ENCODE assay signal across 29 mouse cellular contexts in genomic region chrX:103719618-103720185, GRCm38 (mm10).
DNase-seq lines count a peak whose midpoint lies in the region; ATAC-seq and TF ChIP-seq lines count a peak whose summit lies in the region.
"Had no signal": no experiment of that assay in that cellular context is flagged by ENCODE, and none has a peak within 500 bp of the region (broad histone marks: within the 10 kb centered on the region; RNA-seq: fewer than 3 reads in every experiment).

No protein-coding gene starts in this region.

- no peak for TF ChIP-seq CTCF in kidney, postnatal 0 days (IDR thresholded peaks at IDR 0.05; ENCODE audit: low read depth)
- TF ChIP-seq CTCF in lung, postnatal 0 days (IDR thresholded peaks at IDR 0.05), result no peak

- peak; percentile 45; the same call in 1 of the 2 replicates for TF ChIP-seq EP300 in lung, postnatal 0 days (IDR thresholded peaks at IDR 0.05)

- H3K27me3 ChIP-seq in forebrain, embryonic 10.5 days (ENCODE audit: poor library complexity, severe bottlenecking), result peaks cover 99% of the 10 kb centered on the region
- H3K27me3 ChIP-seq in forebrain, embryonic 15.5 days, result peaks cover 9% of the 10 kb centered on the region
- no peaks in the 10 kb centered on the region for H3K27me3 ChIP-seq in kidney, postnatal 0 days (ENCODE audit: insufficient read depth, low read length)
- peaks cover 3% of the 10 kb centered on the region; the same call in 1 of the 2 replicates for H3K27me3 ChIP-seq in kidney, embryonic 14.5 days (ENCODE audit: control insufficient read depth, insufficient read depth, low read length)
- H3K27me3 ChIP-seq in lung, postnatal 0 days (replicated peaks; ENCODE audit: insufficient read depth, low read length), result no peaks in the 10 kb centered on the region
- H3K27me3 ChIP-seq: CH12.LX had no signal

- no peaks in the 10 kb centered on the region for H3K36me3 ChIP-seq in forebrain, embryonic 10.5 days (replicated peaks)
- no peaks in the 10 kb centered on the region for H3K36me3 ChIP-seq in forebrain, embryonic 15.5 days
- H3K36me3 ChIP-seq in kidney, postnatal 0 days (ENCODE audit: insufficient read depth, low read length), result no peaks in the 10 kb centered on the region
- H3K36me3 ChIP-seq in kidney, embryonic 14.5 days (ENCODE audit: control insufficient read depth, insufficient read depth, low read length), result no peaks in the 10 kb centered on the region
- no peaks in the 10 kb centered on the region for H3K36me3 ChIP-seq in lung, postnatal 0 days (ENCODE audit: insufficient read depth, low read length)
- H3K36me3 ChIP-seq: heart, embryonic 13.5 days; liver, embryonic 13.5 days; midbrain, embryonic 12.5 days; neural tube, embryonic 12.5 days had no signal

- WGBS in forebrain, embryonic 10.5 days, result 41% methylated on average over 12 of the region's 12 CpGs
- WGBS in forebrain, embryonic 15.5 days, result 30% methylated on average over 12 of the region's 12 CpGs
- WGBS in kidney, postnatal 0 days, result 51% methylated on average over 12 of the region's 12 CpGs
- 63% methylated on average over 12 of the region's 12 CpGs for WGBS in kidney, embryonic 14.5 days
- WGBS in lung, postnatal 0 days, result 46% methylated on average over 12 of the region's 12 CpGs

- no peak for DNase-seq in forebrain, embryonic 10.5 days (ENCODE audit: extremely low spot score, low spot score)
- DNase-seq in kidney, postnatal 0 days (ENCODE audit: low spot score), result peak; percentile 6
- DNase-seq in lung, postnatal 0 days (ENCODE audit: low spot score), result peak; percentile 65
- no peak for DNase-seq in lung, postnatal 4 days
- no peak for DNase-seq in cerebellum, adult 8-10 months
- DNase-seq in ovary, adult 18-20 months (ENCODE audit: low spot score), result no peak
- DNase-seq: adrenal gland, adult 2 months; adrenal gland, postnatal 36 days; cerebellum, adult 18-20 months; cerebellum, postnatal 14 days; forebrain, postnatal 0 days; heart, postnatal 10 days; left cerebral cortex, postnatal 4 days; liver, embryonic 13.5 days; lung, adult 2 months; lung, postnatal 36 days; thymus, adult 2 months; thymus, postnatal 36 days had no signal

- H3K4me2 ChIP-seq in forebrain, embryonic 15.5 days (replicated peaks), result no peak overlapping the region
- no peak overlapping the region for H3K4me2 ChIP-seq in kidney, postnatal 0 days (ENCODE audit: low read length)
- H3K4me2 ChIP-seq in kidney, embryonic 14.5 days (replicated peaks; ENCODE audit: low read depth, low read length), result no peak overlapping the region
- no peak overlapping the region for H3K4me2 ChIP-seq in lung, postnatal 0 days (replicated peaks; ENCODE audit: low read depth, low read length)
- H3K4me2 ChIP-seq: heart, embryonic 13.5 days; hindbrain, embryonic 14.5 days; liver, embryonic 13.5 days; midbrain, embryonic 12.5 days; neural tube, embryonic 12.5 days had no signal

- H3K4me1 ChIP-seq in forebrain, embryonic 10.5 days, result peaks cover 18% of the 10 kb centered on the region
- no peaks in the 10 kb centered on the region for H3K4me1 ChIP-seq in forebrain, embryonic 15.5 days
- no peaks in the 10 kb centered on the region for H3K4me1 ChIP-seq in kidney, postnatal 0 days (replicated peaks; ENCODE audit: insufficient read depth, low read length)
- no peaks in the 10 kb centered on the region for H3K4me1 ChIP-seq in kidney, embryonic 14.5 days (ENCODE audit: control insufficient read depth, insufficient read depth, low read length)
- H3K4me1 ChIP-seq in lung, postnatal 0 days (ENCODE audit: insufficient read depth, low read depth, low read length), result no peaks in the 10 kb centered on the region
- H3K4me1 ChIP-seq: heart, embryonic 13.5 days; liver, embryonic 13.5 days; megakaryocyte, embryonic 14.5 days; midbrain, embryonic 12.5 days; neural tube, embryonic 12.5 days had no signal

- peak overlapping the region; percentile 20; the same call in 1 of the 2 replicates for H3K4me3 ChIP-seq in forebrain, embryonic 10.5 days
- H3K4me3 ChIP-seq in forebrain, embryonic 15.5 days, result no peak overlapping the region
- H3K4me3 ChIP-seq in kidney, postnatal 0 days (replicated peaks; ENCODE audit: low read depth, low read length), result no peak overlapping the region
- H3K4me3 ChIP-seq in kidney, embryonic 14.5 days (ENCODE audit: low read length), result no peak overlapping the region
- H3K4me3 ChIP-seq in lung, postnatal 0 days (ENCODE audit: low read depth, low read length), result no peak overlapping the region
- H3K4me3 ChIP-seq: heart, embryonic 13.5 days; liver, embryonic 13.5 days; megakaryocyte, embryonic 14.5 days; midbrain, embryonic 12.5 days; myocyte; neural tube, embryonic 12.5 days had no signal

- H3K9ac ChIP-seq in forebrain, embryonic 15.5 days (replicated peaks), result no peak overlapping the region
- H3K9ac ChIP-seq in kidney, postnatal 0 days (ENCODE audit: low read depth, low read length), result no peak overlapping the region
- no peak overlapping the region for H3K9ac ChIP-seq in kidney, embryonic 14.5 days (ENCODE audit: low read depth, low read length)
- H3K9ac ChIP-seq in lung, postnatal 0 days (replicated peaks; ENCODE audit: low read depth), result no peak overlapping the region
- H3K9ac ChIP-seq: forebrain, postnatal 0 days; heart, embryonic 13.5 days; hindbrain, embryonic 14.5 days; liver, embryonic 13.5 days; midbrain, embryonic 12.5 days; neural tube, embryonic 12.5 days had no signal

- H3K9me3 ChIP-seq in forebrain, embryonic 10.5 days, result no peaks in the 10 kb centered on the region
- H3K9me3 ChIP-seq in forebrain, embryonic 15.5 days, result no peaks in the 10 kb centered on the region
- H3K9me3 ChIP-seq in kidney, postnatal 0 days (replicated peaks; ENCODE audit: low read length), result no peaks in the 10 kb centered on the region
- no peaks in the 10 kb centered on the region for H3K9me3 ChIP-seq in kidney, embryonic 14.5 days (ENCODE audit: control insufficient read depth, low read length)
- no peaks in the 10 kb centered on the region for H3K9me3 ChIP-seq in lung, postnatal 0 days (ENCODE audit: low read length)
- H3K9me3 ChIP-seq: heart, embryonic 13.5 days; liver, embryonic 13.5 days; megakaryocyte, embryonic 14.5 days; midbrain, embryonic 12.5 days; neural tube, embryonic 12.5 days had no signal

- ATAC-seq in forebrain, embryonic 15.5 days (replicated peaks), result no peak
- no peak for ATAC-seq in kidney, postnatal 0 days (replicated peaks; ENCODE audit: low FRiP score, low read depth)
- ATAC-seq in kidney, embryonic 14.5 days (ENCODE audit: low FRiP score, low TSS enrichment), result no peak
- ATAC-seq in lung, postnatal 0 days, result peak; percentile 90
- ATAC-seq: activated CD4-positive, CD25-positive, alpha-beta regulatory T cell, adult 4 months; forebrain, postnatal 0 days; inflammation-experienced regulatory T-cells, adult 6 months had no signal

- peak overlapping the region; percentile 35; the same call in 1 of the 2 replicates for H3K27ac ChIP-seq in forebrain, embryonic 10.5 days
- H3K27ac ChIP-seq in forebrain, embryonic 15.5 days (replicated peaks), result no peak overlapping the region
- no peak overlapping the region for H3K27ac ChIP-seq in kidney, postnatal 0 days
- no peak overlapping the region for H3K27ac ChIP-seq in kidney, embryonic 14.5 days (ENCODE audit: low read depth, low read length)
- H3K27ac ChIP-seq in lung, postnatal 0 days (ENCODE audit: low read length), result peak overlapping the region; percentile 26; the same call in 1 of the 2 replicates
- H3K27ac ChIP-seq: heart, embryonic 13.5 days; hindbrain, embryonic 14.5 days; liver, embryonic 13.5 days; midbrain, embryonic 12.5 days; neural tube, embryonic 12.5 days had no signal

Comparison
In these comparisons a context has a peak if more than half of its experiments do, and no peak if none do; other contexts are left out.
1. DNase-seq: peak in kidney, postnatal 0 days (single experiment) and lung, postnatal 0 days (single experiment); none in forebrain, embryonic 10.5 days (single experiment), lung, postnatal 4 days (0 of 2), cerebellum, adult 8-10 months (single experiment) and ovary, adult 18-20 months (single experiment).
2. H3K27ac ChIP-seq: peak in forebrain, embryonic 10.5 days (single experiment) and lung, postnatal 0 days (single experiment); none in forebrain, embryonic 15.5 days (single experiment), kidney, postnatal 0 days (single experiment) and kidney, embryonic 14.5 days (single experiment).